Mouse (Mus musculus) liver, adult (tissue): ENCODE results near the gene Clcn6.

Experiments
- GATA4 ChIP-seq: IDR thresholded peaks from 2 replicates; pipeline ENCODE4 v1.6.1; 2014; ENCODE audit warnings: mild to moderate bottlenecking, low read length; ENCODE audit not compliant: insufficient replicate concordance

The Clcn6 gene

GRCm38 (mm10) chr4:147993571-147994095 is 45.0 kb downstream of the Clcn6 start:
- no peak for TF ChIP-seq GATA4

GRCm38 (mm10) chr4:147985205-147986132 is 53.2 kb downstream of the Clcn6 start, which contains the start of gene Nppb:
Gene Nppb, plus strand, starts transcription at chr4:147985788.
- no peak for TF ChIP-seq GATA4

DNA sequence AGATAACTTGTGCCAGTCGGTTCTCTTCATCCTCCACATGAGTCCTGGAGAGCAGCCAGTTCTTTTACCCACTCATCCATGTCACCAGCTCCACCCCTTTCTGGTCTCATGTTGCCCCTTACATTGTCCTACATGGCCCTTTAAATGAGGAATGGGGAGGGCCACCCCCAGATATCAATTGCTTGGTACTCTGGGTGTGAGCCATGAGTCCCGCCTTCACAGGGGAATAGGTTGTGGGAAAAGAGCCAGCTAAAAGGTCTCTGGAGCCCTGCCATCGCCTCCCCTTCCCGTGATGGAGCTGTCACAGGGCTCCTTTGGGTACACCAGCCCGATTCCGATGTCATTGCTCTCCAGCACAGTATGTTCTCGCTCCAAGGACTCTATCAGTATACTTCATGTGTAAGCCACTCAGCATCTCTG is 59.2 kb downstream of the Clcn6 start:
- TF ChIP-seq GATA4 = no peak

GRCm38 (mm10) chr4:147978391-147978790 is 60.2 kb downstream of the Clcn6 start:
- TF ChIP-seq GATA4 = no peak

DNA sequence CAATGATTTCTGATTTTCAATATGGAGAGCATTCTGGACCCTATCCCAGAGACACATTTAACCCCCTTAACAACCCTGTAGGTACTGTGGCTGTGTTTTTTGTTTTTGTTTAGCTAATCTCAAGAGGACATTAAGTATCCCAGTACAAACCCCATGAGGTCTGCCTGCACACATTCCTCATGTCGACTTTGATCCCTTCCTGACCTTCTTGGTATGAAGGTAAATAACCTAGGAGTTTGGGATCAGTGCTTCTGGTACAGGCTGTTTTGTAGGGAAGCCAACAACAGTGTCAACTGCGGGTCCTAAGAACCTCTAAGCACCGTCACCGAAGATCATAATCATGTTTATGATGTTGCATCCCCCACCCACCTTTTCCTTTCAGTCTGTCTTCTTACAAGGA is 60.9 kb downstream of the Clcn6 start:
- no peak for TF ChIP-seq GATA4

DNA sequence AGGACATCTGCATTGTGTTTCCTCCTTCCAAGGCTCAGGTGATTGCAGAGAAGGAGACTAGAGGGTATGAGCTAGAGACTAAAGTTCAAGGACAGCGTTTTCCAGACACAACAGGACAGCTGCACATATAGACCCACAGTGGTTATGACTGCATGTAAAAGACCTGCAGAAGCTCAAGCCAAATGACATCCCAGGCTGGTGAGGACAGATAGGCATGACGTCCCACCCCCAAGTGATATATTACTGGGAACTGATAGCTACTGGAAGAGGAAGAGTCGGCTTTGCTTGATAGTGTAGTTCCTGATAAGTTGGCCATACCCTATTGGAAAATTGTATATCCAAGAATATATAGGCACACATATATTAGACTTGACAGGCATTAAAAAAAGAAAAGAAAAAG is 62.4 kb downstream of the Clcn6 start:
- no peak for TF ChIP-seq GATA4

DNA sequence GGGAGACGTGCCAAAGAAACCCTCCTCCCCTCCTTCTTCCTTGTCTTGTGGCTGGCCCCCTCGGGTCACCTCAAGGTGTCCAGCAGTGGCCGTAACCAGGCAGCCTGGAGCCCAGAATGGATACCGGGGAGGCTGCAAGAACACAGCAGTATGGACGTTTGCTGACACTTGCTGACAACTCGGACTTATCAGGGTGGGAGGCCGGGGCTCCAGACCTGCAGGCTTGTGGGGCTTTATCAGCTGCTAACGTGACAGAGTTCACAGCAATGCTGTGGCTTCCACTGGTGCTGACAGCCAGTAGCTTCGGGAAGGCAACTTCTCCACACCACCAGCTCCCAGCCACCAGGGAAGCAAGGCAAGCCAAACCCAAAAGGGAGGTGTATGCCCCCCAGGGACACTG is 69.3 kb downstream of the Clcn6 start:
- TF ChIP-seq GATA4 = no peak

GRCm38 (mm10) chr4:147968816-147969215 is 69.8 kb downstream of the Clcn6 start:
- no peak for TF ChIP-seq GATA4

DNA sequence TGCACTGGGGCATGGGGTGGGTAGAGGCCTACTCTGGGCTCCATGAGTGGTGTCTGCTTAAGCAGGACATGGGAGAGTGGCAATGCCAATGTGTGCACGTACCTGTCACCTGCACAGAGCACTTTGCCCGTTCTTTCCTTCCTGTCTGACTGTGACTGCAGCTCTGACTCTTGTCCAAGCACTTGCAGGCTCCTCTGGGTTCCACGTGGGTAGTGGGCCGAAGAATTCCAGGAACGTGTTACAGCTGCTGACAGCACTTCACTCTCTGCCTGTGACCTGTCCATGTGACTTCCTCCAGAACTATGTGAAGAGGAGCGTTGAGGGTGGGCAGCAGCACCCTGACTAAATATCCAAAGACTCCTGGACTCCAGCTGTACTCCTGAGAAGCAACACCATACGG is 72.9 kb downstream of the Clcn6 start:
- TF ChIP-seq GATA4 = no peak

DNA sequence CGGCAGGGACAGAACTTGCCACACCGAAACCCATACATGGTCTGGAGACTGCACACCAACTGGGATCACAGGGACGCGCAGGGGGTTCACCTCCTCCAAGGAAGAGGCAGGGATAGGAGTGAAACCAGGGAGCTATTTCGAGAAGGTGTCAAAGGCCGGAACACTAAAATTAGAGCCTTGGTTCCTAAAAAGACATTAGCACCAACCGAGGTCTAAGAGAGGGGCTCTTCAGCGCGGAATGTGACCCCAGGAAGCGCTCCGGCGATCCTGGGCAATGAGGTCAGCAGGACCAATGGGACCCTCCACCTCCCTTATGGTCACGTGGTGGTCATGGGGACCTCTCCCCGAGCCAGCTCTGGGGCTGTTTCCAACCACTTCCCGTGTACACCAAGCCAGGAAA is 75.0 kb downstream of the Clcn6 start:
- TF ChIP-seq GATA4 = no peak

GRCm38 (mm10) chr4:147962781-147963180 is 75.8 kb downstream of the Clcn6 start:
- TF ChIP-seq GATA4 = no peak

DNA sequence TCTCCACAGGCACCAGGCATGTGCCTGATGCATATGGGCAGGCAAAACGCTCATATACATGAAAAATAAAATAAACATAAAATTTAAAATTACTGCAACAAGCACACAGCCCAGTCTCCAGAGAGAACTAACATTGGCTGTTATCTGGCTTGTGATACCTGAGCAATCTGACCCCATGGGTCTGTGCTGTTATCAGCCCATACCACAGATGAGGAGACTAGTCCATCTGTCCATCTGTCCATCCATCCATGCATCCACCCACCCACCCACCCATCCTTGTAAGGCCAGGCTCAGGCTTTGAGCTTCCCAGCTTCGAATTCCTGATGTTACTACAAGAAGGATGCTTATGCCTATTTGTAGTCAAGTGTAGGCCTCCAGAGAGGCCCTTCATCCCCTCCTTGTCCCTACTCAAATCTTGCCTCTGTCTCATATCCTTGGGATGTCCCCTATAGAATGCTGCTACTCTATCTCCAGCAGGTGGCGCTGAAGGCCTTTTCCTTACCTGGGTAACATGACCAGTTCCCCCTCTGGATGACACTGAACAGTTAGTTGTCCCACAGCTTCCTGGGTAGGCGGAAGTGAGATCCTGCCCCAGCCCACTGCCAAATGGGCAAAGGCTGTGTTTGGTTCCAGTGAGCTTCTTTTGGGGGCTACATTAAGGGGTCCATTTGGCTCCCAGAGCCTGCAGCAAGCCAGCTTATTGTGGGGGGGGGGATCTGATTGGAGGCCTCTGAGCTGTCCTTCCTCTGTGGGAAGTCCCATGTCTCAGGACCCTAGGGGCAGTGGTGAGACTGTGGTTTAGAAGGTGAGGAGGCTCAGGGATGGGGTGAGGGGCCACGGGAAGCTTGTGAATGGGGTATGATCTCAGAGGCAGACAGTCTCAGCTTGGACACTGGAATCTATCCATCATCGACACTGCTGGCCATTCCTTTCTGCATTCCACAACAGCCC is 78.5 kb downstream of the Clcn6 start:
- TF ChIP-seq GATA4 = no peak

DNA sequence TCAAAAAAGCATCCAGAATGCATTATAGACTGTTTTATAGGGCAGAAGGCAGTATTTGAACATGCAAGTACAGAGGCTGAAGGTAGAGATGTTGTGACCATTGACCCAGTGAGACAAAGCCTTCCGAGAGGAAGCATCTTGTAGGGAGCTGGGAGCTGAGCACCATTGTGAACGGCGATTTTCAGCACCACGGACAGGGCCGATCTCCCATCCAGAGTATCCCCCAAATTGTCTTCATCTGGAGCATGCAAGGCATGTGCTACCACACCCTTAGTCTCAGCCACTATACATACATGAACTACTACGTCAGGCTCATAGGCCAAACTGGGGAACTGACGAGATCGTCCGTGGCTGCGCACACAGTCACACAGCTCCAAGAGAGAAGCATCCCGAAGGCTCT is 81.5 kb downstream of the Clcn6 start:
- no peak for TF ChIP-seq GATA4
